Mouse (Mus musculus): Measurements from ENCODE around the gene Ghrl. TPM values are rescaled to one million over a fixed set of nuclear protein-coding genes. Genes with fewer than 3 reads are reported as not detected.

Gene Ghrl
- total RNA-seq (2023; ENCODE audit: inconsistent age) = 1.1 to 3.8 TPM (median 3.3 TPM) in 3 of 4 replicates, not detected in the other

DNA sequence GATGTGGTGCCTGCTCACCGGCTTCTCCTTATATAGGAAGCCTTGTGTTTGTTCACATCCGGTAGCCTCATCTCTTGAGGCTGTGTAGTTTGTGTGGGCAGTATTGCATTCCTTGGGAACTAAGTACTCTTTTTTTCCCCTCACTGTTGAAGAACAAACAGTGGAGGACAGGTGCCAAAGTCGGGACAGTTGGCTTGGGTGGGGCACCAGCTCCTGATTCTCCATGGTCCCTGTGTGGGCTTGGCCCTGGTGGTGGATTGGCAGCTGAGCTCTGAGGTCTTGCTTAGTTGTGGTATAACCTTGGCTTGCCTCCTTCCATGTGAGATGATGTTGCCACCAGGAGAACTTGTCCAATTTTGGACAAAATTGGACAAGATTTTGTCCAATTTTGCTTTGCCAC is at the start of gene Ghrl:
Ghrl (minus strand) TSS at position 3 of the 400 bp plus-strand sequence.

DNA sequence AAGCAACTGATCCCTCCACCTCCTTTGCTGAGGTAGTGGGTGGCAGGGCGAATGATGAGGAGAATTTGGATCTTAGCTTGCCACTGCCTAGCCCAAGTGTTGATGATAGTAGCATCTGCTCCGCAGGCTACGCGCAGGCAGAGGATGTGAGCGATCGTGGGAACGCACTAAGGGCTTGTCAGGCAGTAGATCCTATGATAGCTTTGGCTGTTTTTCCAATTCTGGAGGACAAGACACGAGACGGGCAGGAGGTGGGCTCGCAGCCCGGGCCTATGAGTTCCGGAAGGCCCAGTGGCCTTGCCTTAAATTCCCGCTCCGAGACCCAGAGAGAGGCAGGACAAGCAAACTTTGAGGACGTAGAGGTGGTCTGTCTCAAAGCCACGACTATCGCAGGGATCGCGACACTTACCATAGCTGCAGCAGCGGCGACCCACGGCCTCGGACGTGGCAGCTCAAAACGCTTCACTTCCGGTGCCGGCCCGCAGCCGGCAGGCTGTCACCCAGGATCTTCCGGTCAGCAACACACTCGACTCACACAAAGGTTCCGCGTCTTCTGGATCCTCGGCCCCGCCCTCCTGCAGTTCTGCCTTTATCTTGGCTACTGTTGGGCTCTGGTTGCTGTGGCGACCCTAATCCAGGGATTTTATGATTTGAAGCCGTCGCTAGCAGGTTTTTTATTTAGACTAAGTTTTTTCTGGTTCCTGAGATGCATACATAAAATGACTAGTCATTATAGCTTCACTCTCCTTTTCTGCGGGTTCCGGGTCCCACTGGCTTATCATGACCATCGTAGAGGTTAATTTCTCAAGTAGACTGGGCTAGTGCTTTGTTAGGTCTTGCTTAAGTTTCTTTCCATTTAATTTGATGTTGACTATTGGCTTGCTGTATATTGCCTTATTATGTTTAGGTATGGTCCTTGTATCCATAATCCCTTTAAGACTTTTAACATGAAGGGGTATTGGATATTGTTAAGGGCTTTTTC is 20.8 kb upstream of the Ghrl start, which contains the start of gene Sec13:
Sec13 (minus strand) TSS at position 508 of the 982 bp plus-strand sequence.

DNA sequence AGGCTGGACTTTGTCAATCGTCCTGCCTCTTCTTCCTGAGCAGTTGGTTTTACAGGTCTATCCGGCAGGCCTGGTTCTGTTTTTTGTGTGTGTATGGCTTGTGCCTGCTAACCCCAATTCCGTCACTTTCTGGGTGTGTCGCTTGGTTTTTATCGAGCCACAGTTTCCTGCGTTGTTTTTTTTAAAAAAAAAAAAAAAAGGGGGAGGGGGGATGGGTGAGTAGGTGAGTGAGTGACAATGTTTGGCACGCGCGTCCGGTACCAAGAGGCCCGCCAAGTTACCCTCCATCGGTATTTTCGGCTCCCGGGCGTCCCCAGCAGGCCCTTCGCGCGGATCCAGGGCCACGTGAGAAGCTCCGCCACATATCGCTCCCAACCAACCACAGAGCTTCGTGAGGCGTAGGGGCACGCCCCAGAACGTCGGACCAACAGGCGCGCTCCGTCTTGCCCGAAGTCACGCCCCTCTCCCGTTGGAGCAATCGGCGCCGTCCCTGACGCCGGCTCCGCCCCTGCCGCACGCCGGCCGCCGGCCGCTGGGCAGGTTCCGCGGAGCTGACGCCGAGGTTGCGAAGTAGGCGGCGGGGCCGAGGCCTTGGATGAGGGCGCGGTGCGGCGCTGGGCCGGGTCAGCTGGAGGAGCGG is 23.0 kb downstream of the Ghrl start, which contains the start of gene Tatdn2:
Tatdn2 (plus strand) TSS at position 469 of the 640 bp plus-strand sequence.

Other genes with a start within 250 kb of the Ghrl start
- not detected in 4 replicates for gene Il17rc, start 248.5 kb downstream of the Ghrl start, total RNA-seq (2023; ENCODE audit: inconsistent age)
- gene Creld1, start 236.6 kb downstream of the Ghrl start, total RNA-seq (2023; ENCODE audit: inconsistent age) = 15.4 to 17.8 TPM (median 17.1 TPM) in 4 replicates
- gene Prrt3, start 217.9 kb downstream of the Ghrl start, total RNA-seq (2023; ENCODE audit: inconsistent age) = 0.36 to 0.86 TPM (median 0.72 TPM) in 4 replicates
- 71.5 to 80.4 TPM (median 76.9 TPM) in 4 replicates for gene Emc3, start 188.2 kb downstream of the Ghrl start, total RNA-seq (2023; ENCODE audit: inconsistent age)
- 2.1 to 2.7 TPM (median 2.5 TPM) in 4 replicates for gene Fancd2, start 188.2 kb downstream of the Ghrl start, total RNA-seq (2023; ENCODE audit: inconsistent age)
- gene Fancd2os, start 119.2 kb downstream of the Ghrl start, total RNA-seq (2023; ENCODE audit: inconsistent age) = not detected in 4 replicates
- 108 to 128 TPM (median 115 TPM) in 4 replicates for gene Brk1, start 115.1 kb downstream of the Ghrl start, total RNA-seq (2023; ENCODE audit: inconsistent age)
- gene Vhl, start 95.9 kb downstream of the Ghrl start, total RNA-seq (2023; ENCODE audit: inconsistent age) = 29.5 to 35.8 TPM (median 30.8 TPM) in 4 replicates
- 152 to 170 TPM (median 165 TPM) in 4 replicates for gene Irak2, start 81.4 kb downstream of the Ghrl start, total RNA-seq (2023; ENCODE audit: inconsistent age)
- gene Tatdn2, start 22.8 kb downstream of the Ghrl start, total RNA-seq (2023; ENCODE audit: inconsistent age) = 172 to 209 TPM (median 195 TPM) in 4 replicates
- 93.9 to 111 TPM (median 98.4 TPM) in 4 replicates for gene Sec13, start 20.9 kb upstream of the Ghrl start, total RNA-seq (2023; ENCODE audit: inconsistent age)

All from B cell, adult (primary cell).